Mouse (Mus musculus) spleen, postnatal 0 days (tissue): ENCODE results near the gene 1700016D06Rik. TPM values are rescaled to one million over a fixed set of nuclear protein-coding genes. Genes with fewer than 3 reads are reported as not detected.

Experiments
- polyA plus RNA-seq: library from polyadenylated mRNA; unstranded; fragments of >200 nt; fragmentation: Nextera tagmentation; extraction: Ambion mirVana; gene quantifications from 2 replicates; pipeline ENCODE4 v1.2.1, GENCODE M21; 2015

Gene 1700016D06Rik
- polyA plus RNA-seq = not detected in 2 replicates

DNA sequence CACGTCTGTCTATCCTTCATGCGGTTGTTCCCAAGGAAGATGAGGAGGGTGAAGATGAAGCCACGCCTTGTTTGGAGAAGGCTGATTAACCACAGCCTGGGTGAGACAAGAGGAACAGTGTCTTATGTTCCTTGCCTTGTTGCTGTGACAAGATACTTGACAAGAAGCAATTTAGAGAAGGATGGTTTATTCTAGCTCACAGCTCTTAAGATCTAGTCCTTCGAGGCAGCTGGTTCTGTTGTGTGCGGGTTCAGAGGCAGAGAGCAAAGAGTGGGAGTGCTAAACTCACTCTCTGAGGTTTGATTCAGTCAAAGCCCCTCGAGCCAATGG, at the start of gene 1700016D06Rik:
TSS of gene 1700016D06Rik (minus strand) at position 31 of the 330 bp plus-strand sequence.

DNA sequence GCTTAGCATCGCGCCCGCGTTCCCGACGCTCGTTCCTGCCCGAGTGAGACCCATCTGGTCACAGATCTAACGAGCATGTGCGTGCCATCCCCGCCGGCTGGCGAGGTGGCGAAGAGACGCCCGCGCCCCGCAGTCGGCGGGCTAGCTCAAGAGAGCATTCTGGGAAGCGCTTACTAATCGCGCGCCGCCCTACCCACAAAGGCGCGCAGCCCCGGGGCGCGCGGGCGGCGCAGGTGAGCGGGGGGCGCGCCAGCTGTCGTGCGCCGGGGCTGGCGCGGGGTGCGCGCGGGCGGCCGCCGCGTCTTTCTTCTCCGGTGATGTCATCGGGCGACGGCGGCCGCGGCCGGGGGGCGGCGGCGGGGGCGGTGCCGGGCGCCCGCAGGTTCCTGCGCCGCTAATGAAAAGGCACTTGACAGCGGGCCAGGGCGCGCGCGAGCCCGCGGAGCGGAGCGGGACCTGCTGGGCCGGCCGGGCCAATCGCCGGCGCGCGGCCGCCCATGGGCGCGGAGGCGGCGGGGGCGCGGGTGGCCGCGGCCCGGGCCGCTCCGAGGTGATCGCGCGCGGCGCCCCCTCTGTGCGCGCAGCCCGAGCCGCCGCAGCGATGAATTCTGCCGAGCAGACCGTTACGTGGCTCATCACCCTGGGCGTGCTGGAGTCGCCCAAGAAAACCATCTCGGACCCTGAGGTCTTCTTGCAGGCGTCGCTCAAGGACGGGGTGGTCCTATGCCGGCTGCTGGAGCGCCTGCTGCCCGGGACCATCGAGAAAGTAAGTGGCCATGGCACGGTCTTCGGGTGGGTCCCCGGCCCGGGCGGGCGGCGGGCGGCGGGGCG, 27.0 kb upstream of the 1700016D06Rik start, which contains the start of gene Arhgef7:
TSS of gene Arhgef7 (plus strand) at position 71 of the 831 bp plus-strand sequence.

DNA sequence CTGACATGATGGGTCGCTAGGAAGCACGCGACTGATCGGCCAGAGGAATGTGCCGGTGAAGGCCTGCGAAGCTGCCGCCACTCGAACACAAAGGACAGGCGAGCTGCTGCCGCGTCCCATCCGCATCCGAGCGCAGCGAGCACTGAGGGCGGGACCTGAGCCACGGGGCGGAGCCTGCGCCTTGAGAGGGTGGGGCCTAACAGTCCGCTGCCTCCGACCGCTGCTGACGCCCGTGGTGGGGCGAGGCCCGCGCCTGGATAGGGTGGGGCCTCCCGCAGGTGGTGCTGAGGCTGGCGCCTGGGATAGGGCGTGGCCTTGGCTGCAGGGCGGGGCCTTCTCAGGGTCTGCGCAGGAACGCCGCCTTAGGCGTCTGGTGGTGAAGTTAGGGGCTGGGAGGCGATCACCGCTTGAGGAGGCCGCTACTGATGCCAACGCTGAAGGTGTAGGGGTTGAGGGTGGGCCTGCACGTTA, 65.2 kb downstream of the 1700016D06Rik start, which contains the start of gene Ankrd10:
TSS of gene Ankrd10 (minus strand) at position 147 of the 471 bp plus-strand sequence.

Other genes starting within 250 kb of the 1700016D06Rik start
- 3.3 and 4.0 TPM in 2 replicates for gene Rab20, start 222.4 kb downstream of the 1700016D06Rik start, polyA plus RNA-seq
- gene Naxd, start 203.6 kb downstream of the 1700016D06Rik start, polyA plus RNA-seq = 47.9 and 55.7 TPM in 2 replicates
- gene Cars2, start 150.3 kb downstream of the 1700016D06Rik start, polyA plus RNA-seq = 18.4 and 19.5 TPM in 2 replicates
- gene Ing1, start 145.5 kb downstream of the 1700016D06Rik start, polyA plus RNA-seq = 22.9 and 23.7 TPM in 2 replicates
- 27.2 and 33.5 TPM in 2 replicates for gene Ankrd10, start 65.3 kb downstream of the 1700016D06Rik start, polyA plus RNA-seq
- gene Arhgef7, start 26.7 kb upstream of the 1700016D06Rik start, polyA plus RNA-seq = 9.9 and 11.4 TPM in 2 replicates
- gene Tex29, start 139.4 kb upstream of the 1700016D06Rik start, polyA plus RNA-seq = 0.24 TPM in 1 of 2 replicates, not detected in the other